Mouse (Mus musculus) intestine, postnatal 0 days (tissue): ENCODE data around the gene Fam160b1. TPM values are rescaled to one million over a fixed set of nuclear protein-coding genes. Genes with fewer than 3 reads are reported as not detected.

Source experiments
- ATAC-seq: fragments of 200-750 bp; cut with Nextera tagmentation; 2 replicates; pipeline ENCODE4 v1.8.0; 2017; ENCODE audit warnings: mild to moderate bottlenecking, moderate TSS enrichment, moderate library complexity
- H3K27ac ChIP-seq: fragments of 300-500 bp; sonication (generic); 2 replicates; pipeline ENCODE4 v1.5.1; 2014; ENCODE audit warnings: mild to moderate bottlenecking, low read depth, low read length, moderate library complexity
- H3K27me3 ChIP-seq: fragments of 300-500 bp; sonication (generic); replicated peaks from 2 replicates; pipeline ENCODE4 v1.6.1; 2014; ENCODE audit warnings: low read length, mixed read lengths; ENCODE audit not compliant: control insufficient read depth, insufficient read depth
- H3K36me3 ChIP-seq: fragments of 300-500 bp; sonication (generic); 2 replicates; pipeline ENCODE4 v1.6.1; 2014; ENCODE audit warnings: mild to moderate bottlenecking, moderate library complexity; ENCODE audit not compliant: control insufficient read depth, insufficient read depth
- H3K4me1 ChIP-seq: fragments of 300-500 bp; sonication (generic); replicated peaks from 2 replicates; pipeline ENCODE4 v1.6.1; 2014; ENCODE audit warnings: antibody characterized with exemption, low read length, mixed read lengths; ENCODE audit not compliant: control insufficient read depth, insufficient read depth
- H3K4me2 ChIP-seq: fragments of 300-500 bp; sonication (generic); replicated peaks from 2 replicates; pipeline ENCODE4 v1.6.1; 2014; ENCODE audit warnings: low read depth, mild to moderate bottlenecking, moderate library complexity
- H3K4me3 ChIP-seq: fragments of 300-500 bp; sonication (generic); 2 replicates; pipeline ENCODE4 v1.5.1; 2014; ENCODE audit warnings: low read depth, low read length
- H3K9ac ChIP-seq: fragments of 300-500 bp; sonication (generic); 2 replicates; pipeline ENCODE4 v1.6.1; 2014; ENCODE audit warnings: mild to moderate bottlenecking, low read depth, low read length
- H3K9me3 ChIP-seq: fragments of 300-500 bp; sonication (generic); 2 replicates; pipeline ENCODE4 v1.6.1; 2016; ENCODE audit warnings: mixed run types; ENCODE audit not compliant: control insufficient read depth
- CTCF ChIP-seq: sonication (generic); IDR thresholded peaks from 2 replicates; pipeline ENCODE4 v1.5.1; 2016; ENCODE audit warnings: low read depth, mild to moderate bottlenecking, control low read depth, antibody characterized with exemption, moderate library complexity
- WGBS: fragments of 180-500 bp; shearing (Covaris S2); extraction: QIAGEN DNeasy Blood & Tissue Kit; methylation state at CpG from one replicate; pipeline ENCODE4 v1.1.7; 2014; 5-methylcytosine and 5-hydroxymethylcytosine counted together
- polyA plus RNA-seq: library from polyadenylated mRNA; unstranded; fragments of >200 nt; fragmentation: Nextera tagmentation; extraction: Ambion mirVana; gene quantifications from 2 replicates; pipeline ENCODE4 v1.2.1, GENCODE M21; 2015

The Fam160b1 gene
- polyA plus RNA-seq, 1 experiment from 2014 or later, result 13.9 TPM

GRCm38 (mm10) chr19:57354050-57354449, 6.4 kb upstream of the Fam160b1 start:
- H3K9me3 ChIP-seq, result no peaks in the 10 kb centered on the region
- H3K4me1 ChIP-seq, result 0 out of 2 replicates have a peak, but pooled peaks cover 3% of the 10 kb centered on the region
- H3K36me3 ChIP-seq, result no peaks in the 10 kb centered on the region
- H3K4me3 ChIP-seq, result no peak overlapping the region
- H3K9ac ChIP-seq, result no peak overlapping the region
- H3K27me3 ChIP-seq, result no peaks in the 10 kb centered on the region
- no peak overlapping the region for H3K4me2 ChIP-seq
- TF ChIP-seq CTCF, result no peak
- no peak overlapping the region for H3K27ac ChIP-seq
- 93% methylated on average over 11 of the region's 11 CpGs for WGBS
- ATAC-seq, result no peak

GRCm38 (mm10) chr19:57354715-57355114, 5.8 kb upstream of the Fam160b1 start:
- TF ChIP-seq CTCF, result no peak
- Histone ChIP-seq H3K4me3 (no peak overlapping the region), H3K27me3 (no peaks in the 10 kb centered on the region), H3K9me3 (no peaks in the 10 kb centered on the region), H3K36me3 (no peaks in the 10 kb centered on the region), H3K4me2 (no peak overlapping the region), H3K27ac (0 out of 2 replicates have a peak overlapping the region, but pooled peaks have one; percentile 21), H3K4me1 (0 out of 2 replicates have a peak, but pooled peaks cover 3% of the 10 kb centered on the region), H3K9ac (no peak overlapping the region)
- ATAC-seq, result no peak
- WGBS, result 49% methylated on average over 6 of the region's 6 CpGs

GRCm38 (mm10) chr19:57355451-57356251, 4.8 kb upstream of the Fam160b1 start:
- no peak for ATAC-seq
- H3K9ac ChIP-seq, result no peak overlapping the region

GRCm38 (mm10) chr19:57356273-57356672, 4.2 kb upstream of the Fam160b1 start:
- WGBS, result 46% methylated on average over 7 of the region's 7 CpGs
- no peak for TF ChIP-seq CTCF
- Histone ChIP-seq H3K4me1 (0 out of 2 replicates have a peak, but pooled peaks cover 3% of the 10 kb centered on the region), H3K27me3 (no peaks in the 10 kb centered on the region), H3K27ac (peak overlapping the region; percentile 57; the same call in 1 of the 2 replicates), H3K9ac (no peak overlapping the region), H3K4me3 (no peak overlapping the region), H3K9me3 (no peaks in the 10 kb centered on the region), H3K36me3 (no peaks in the 10 kb centered on the region; the same call in 1 of the 2 replicates), H3K4me2 (no peak overlapping the region)
- ATAC-seq, result no peak

More at GRCm38 (mm10) chr19:57355451-57356251, 4.8 kb upstream of the Fam160b1 start:
- peak overlapping the region; percentile 57; the same call in 1 of the 2 replicates for H3K27ac ChIP-seq
- peak overlapping the region; percentile 43 for H3K4me2 ChIP-seq
- H3K36me3 ChIP-seq, result no peaks in the 10 kb centered on the region
- 0 out of 2 replicates have a peak, but pooled peaks cover 3% of the 10 kb centered on the region for H3K4me1 ChIP-seq
- H3K27me3 ChIP-seq, result no peaks in the 10 kb centered on the region
- no peak overlapping the region for H3K4me3 ChIP-seq
- WGBS, result 55% methylated on average over 16 of the region's 16 CpGs
- no peaks in the 10 kb centered on the region for H3K9me3 ChIP-seq
- no peak for TF ChIP-seq CTCF

GRCm38 (mm10) chr19:57357244-57357643, 3.2 kb upstream of the Fam160b1 start:
- Histone ChIP-seq H3K27me3 (no peaks in the 10 kb centered on the region), H3K27ac (no peak overlapping the region), H3K9ac (no peak overlapping the region), H3K4me3 (no peak overlapping the region), H3K9me3 (no peaks in the 10 kb centered on the region), H3K36me3 (no peaks in the 10 kb centered on the region; the same call in 1 of the 2 replicates), H3K4me2 (no peak overlapping the region), H3K4me1 (0 out of 2 replicates have a peak, but pooled peaks cover 3% of the 10 kb centered on the region)
- 83% methylated on average over 6 of the region's 6 CpGs for WGBS
- no peak for TF ChIP-seq CTCF
- ATAC-seq, result no peak

- Histone ChIP-seq H3K27me3 (no peaks in the 10 kb centered on the region), H3K4me3 (no peak overlapping the region), H3K4me1 (peaks cover 5% of the 10 kb centered on the region; the same call in 1 of the 2 replicates), H3K36me3 (no peaks in the 10 kb centered on the region; the same call in 1 of the 2 replicates), H3K9me3 (no peaks in the 10 kb centered on the region), H3K27ac (peak overlapping the region; percentile 50; the same call in 1 of the 2 replicates), H3K9ac (no peak overlapping the region), H3K4me2 (peak overlapping the region; percentile 27; the same call in 1 of the 2 replicates)
- no peak for TF ChIP-seq CTCF
- ATAC-seq, result no peak
- 88% methylated on average over 5 of the region's 5 CpGs for WGBS
Observed at GRCm38 (mm10) chr19:57357811-57358210, 2.7 kb upstream of the Fam160b1 start.
